Comparison of ENCODE assay signal across 13 mouse cellular contexts in genomic region chr17:4806051-4806450, GRCm38 (mm10).
DNase-seq lines count a peak whose midpoint lies in the region; ATAC-seq and TF ChIP-seq lines count a peak whose summit lies in the region.
"Had no signal": no experiment of that assay in that cellular context is flagged by ENCODE, and none has a peak within 500 bp of the region (broad histone marks: within the 10 kb centered on the region; RNA-seq: fewer than 3 reads in every experiment).

No protein-coding gene starts in this region.

- H3K27me3 ChIP-seq in hindbrain, postnatal 0 days (ENCODE audit: insufficient read depth, low read length), result no peaks in the 10 kb centered on the region
- no peaks in the 10 kb centered on the region for H3K27me3 ChIP-seq in hindbrain, embryonic 13.5 days
- H3K27me3 ChIP-seq: CH12.LX had no signal

- H3K9ac ChIP-seq in hindbrain, postnatal 0 days (replicated peaks; ENCODE audit: low read length), result no peak overlapping the region
- H3K9ac ChIP-seq in hindbrain, embryonic 13.5 days, result no peak overlapping the region

- no peak overlapping the region for H3K4me3 ChIP-seq in hindbrain, postnatal 0 days (ENCODE audit: low read length)
- H3K4me3 ChIP-seq in hindbrain, embryonic 13.5 days, result no peak overlapping the region

- H3K36me3 ChIP-seq in hindbrain, postnatal 0 days (ENCODE audit: insufficient read depth, low read length), result no peaks in the 10 kb centered on the region
- no peaks in the 10 kb centered on the region for H3K36me3 ChIP-seq in hindbrain, embryonic 13.5 days

- 42% methylated on average over 5 of the region's 5 CpGs for WGBS in hindbrain, postnatal 0 days
- WGBS in hindbrain, embryonic 13.5 days, result 51% methylated on average over 5 of the region's 5 CpGs

- H3K27ac ChIP-seq in hindbrain, postnatal 0 days, result no peak overlapping the region
- no peak overlapping the region for H3K27ac ChIP-seq in hindbrain, embryonic 13.5 days
- H3K27ac ChIP-seq: macrophage had no signal

- DNase-seq in hindbrain, postnatal 0 days (ENCODE audit: low spot score), result peak; percentile 11
- peak; percentile 57 for DNase-seq in adrenal gland, adult 8-10 months
- DNase-seq in gastrocnemius, postnatal 14 days, result peak; percentile 33
- peak; percentile 34 for DNase-seq in lung, postnatal 14 days
- DNase-seq in thymus, postnatal 14 days, result no peak
- DNase-seq in thymus, postnatal 36 days, result no peak
- DNase-seq: cerebellum, adult 11-12 months; right cerebral cortex, postnatal 14 days had no signal

- intact Hi-C loops in gastrocnemius, postnatal 14 days (cut with DNase I; ENCODE audit: low total_unique reads), result no loop called here

- no peak for ATAC-seq in hindbrain, postnatal 0 days
- ATAC-seq in hindbrain, embryonic 13.5 days (ENCODE audit: low FRiP score), result no peak
- ATAC-seq in frontal cortex, adult (ENCODE audit: low TSS enrichment), result no peak
- ATAC-seq: inflammation-experienced regulatory T-cells, adult 6 months had no signal

- no peaks in the 10 kb centered on the region for H3K4me1 ChIP-seq in hindbrain, postnatal 0 days (ENCODE audit: insufficient read depth, low read length)
- H3K4me1 ChIP-seq in hindbrain, embryonic 13.5 days (replicated peaks), result no peaks in the 10 kb centered on the region; the same call in 1 of the 2 replicates

- H3K4me2 ChIP-seq in hindbrain, postnatal 0 days (ENCODE audit: low read depth, low read length), result no peak overlapping the region
- no peak overlapping the region for H3K4me2 ChIP-seq in hindbrain, embryonic 13.5 days

- no peaks in the 10 kb centered on the region for H3K9me3 ChIP-seq in hindbrain, postnatal 0 days (ENCODE audit: low read length)
- H3K9me3 ChIP-seq in hindbrain, embryonic 13.5 days, result no peaks in the 10 kb centered on the region

- no peak for TF ChIP-seq CTCF in hindbrain, postnatal 0 days (IDR thresholded peaks at IDR 0.05; ENCODE audit: low read depth)

Comparison
In these comparisons a context has a peak if more than half of its experiments do, and no peak if none do; other contexts are left out.
1. DNase-seq: peak in hindbrain, postnatal 0 days (single experiment), adrenal gland, adult 8-10 months (single experiment), gastrocnemius, postnatal 14 days (single experiment) and lung, postnatal 14 days (single experiment); none in thymus, postnatal 14 days (single experiment) and thymus, postnatal 36 days (0 of 2).